Mouse (Mus musculus) kidney, adult 2 months (tissue): ENCODE measurements around the gene Slc25a1.

Source experiments
- CTCF ChIP-seq: fragments of 200-500 bp; conservative IDR thresholded peaks from 2 replicates; pipeline ENCODE4 v1.5.1; 2011; ENCODE audit warnings: low read depth, mild to moderate bottlenecking, control low read depth, low read length, moderate library complexity, mixed read lengths; ENCODE audit not compliant: insufficient read depth, insufficient read length
- POLR2A ChIP-seq: fragments of 200-500 bp; IDR thresholded peaks from one replicate; pipeline ENCODE4 v1.6.1; 2011; ENCODE audit warnings: low read depth, low read length, control low read depth

DNA sequence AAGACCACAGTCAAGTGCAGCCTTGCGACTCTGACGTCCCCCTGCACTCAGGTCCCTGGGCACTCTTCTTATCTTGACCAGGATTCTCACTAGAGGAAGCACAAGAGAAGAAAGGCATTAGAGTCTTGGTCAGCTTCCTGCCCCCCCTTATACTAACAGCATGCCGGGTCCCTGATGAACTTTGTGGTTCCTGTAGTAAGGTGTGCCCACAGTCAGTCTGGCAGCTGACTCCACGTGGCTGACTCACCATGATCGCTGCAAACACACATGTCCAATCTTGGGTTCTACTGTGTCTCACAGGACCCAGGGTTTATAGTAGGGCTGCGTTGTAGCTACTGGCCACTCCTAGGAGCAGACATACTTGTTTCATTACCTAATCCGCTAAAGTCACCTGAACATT is 10.2 kb upstream of the Slc25a1 start:
- TF ChIP-seq CTCF (no peak), POLR2A (no peak)
